Mouse (Mus musculus) MEL (cell line): ENCODE measurements around the gene Syt3. TPM values are rescaled to one million over a fixed set of nuclear protein-coding genes. Genes with fewer than 3 reads are reported as not detected.

Experiments
- DNase-seq: peaks from one replicate; pipeline ENCODE4 v3.0.0; 2011; ENCODE audit warnings: low read depth, low spot score
- H3K27ac ChIP-seq: 2 replicates; pipeline ENCODE4 v1.5.1; 2012; ENCODE audit warnings: low read depth, mild to moderate bottlenecking, control low read depth, low read length, moderate library complexity; ENCODE audit not compliant: control insufficient read depth
- H3K27me3 ChIP-seq, 2 experiments: fragments of 150-350 bp in 1 of 2; sonication (generic) in 1 of 2; 2 replicates each; pipeline ENCODE4 v1.6.1; 2012; ENCODE audit warnings: low read length in 2 of 2, mild to moderate bottlenecking in 2 of 2, improper control_type of control experiment in 1 of 2, moderate library complexity in 1 of 2; ENCODE audit not compliant: insufficient read depth in 2 of 2, control insufficient read depth in 1 of 2
- H3K36me3 ChIP-seq, 2 experiments: 2 replicates each; pipeline ENCODE4 v1.6.1; 2012 to 2014; ENCODE audit warnings: low read length in 2 of 2, improper control_type of control experiment in 1 of 2, inconsistent platforms in 1 of 2, mild to moderate bottlenecking in 1 of 2; ENCODE audit not compliant: insufficient read depth in 2 of 2, control insufficient read depth in 1 of 2
- H3K4me1 ChIP-seq, 2 experiments: fragments of 150-350 bp in 1 of 2; sonication (generic) in 1 of 2; 2 replicates each; pipeline ENCODE4 v1.6.1; 2012; ENCODE audit warnings: low read length in 2 of 2, improper control_type of control experiment in 1 of 2, mild to moderate bottlenecking in 1 of 2; ENCODE audit not compliant: insufficient read depth in 2 of 2, control insufficient read depth in 1 of 2
- H3K4me3 ChIP-seq, 2 experiments: fragments of 150-350 bp in 1 of 2; sonication (generic) in 1 of 2; 2 replicates each; pipeline ENCODE4 v1.5.1; 2012; ENCODE audit warnings: low read depth in 2 of 2, low read length in 2 of 2, mild to moderate bottlenecking in 2 of 2, moderate library complexity in 2 of 2, control low read depth in 1 of 2, improper control_type of control experiment in 1 of 2; ENCODE audit not compliant: control insufficient read depth in 1 of 2, insufficient read depth in 1 of 2
- H3K79me2 ChIP-seq: 2 replicates; pipeline ENCODE4 v1.6.1; 2012; ENCODE audit warnings: mild to moderate bottlenecking, low read length, moderate library complexity; ENCODE audit not compliant: control insufficient read depth, poor library complexity, insufficient read depth
- H3K9ac ChIP-seq: 2 replicates; pipeline ENCODE4 v1.6.1; 2012; ENCODE audit warnings: low read depth, mild to moderate bottlenecking, control low read depth, low read length, moderate library complexity; ENCODE audit not compliant: control insufficient read depth, poor library complexity, severe bottlenecking
- H3K9me3 ChIP-seq: fragments of 150-350 bp; sonication (generic); replicated peaks from 2 replicates; pipeline ENCODE4 v1.6.1; 2012; ENCODE audit warnings: mild to moderate bottlenecking, low read length, improper control_type of control experiment, moderate library complexity; ENCODE audit not compliant: insufficient read depth
- CHD1 ChIP-seq: IDR thresholded peaks from 2 replicates; pipeline ENCODE4 v1.6.1; 2012; ENCODE audit warnings: low read depth, mild to moderate bottlenecking, inconsistent platforms, low read length, improper control_type of control experiment
- CHD2 ChIP-seq: IDR thresholded peaks from 2 replicates; pipeline ENCODE4 v1.6.1; 2011; ENCODE audit warnings: low read length, improper control_type of control experiment
- CTCF ChIP-seq, 3 experiments: IDR thresholded peaks in 2 of 3; conservative IDR thresholded peaks in 1 of 3; 2 replicates each; pipeline ENCODE4 v1.5.1; 2011 to 2012; ENCODE audit warnings: low read length in 3 of 3, low read depth in 2 of 3, mild to moderate bottlenecking in 2 of 3, improper control_type of control experiment in 1 of 3, inconsistent platforms in 1 of 3, mixed read lengths in 1 of 3, moderate library complexity in 1 of 3; ENCODE audit not compliant: control insufficient read depth in 1 of 3, insufficient read depth in 1 of 3, poor library complexity in 1 of 3, severe bottlenecking in 1 of 3
- E2F4 ChIP-seq: IDR thresholded peaks from 2 replicates; pipeline ENCODE4 v1.6.1; 2011; ENCODE audit warnings: low read depth, low read length, improper control_type of control experiment, borderline replicate concordance
- EP300 ChIP-seq, 2 experiments: IDR thresholded peaks; 2 replicates each; pipeline ENCODE4 v1.6.1; 2011; ENCODE audit warnings: improper control_type of control experiment in 2 of 2, low read length in 2 of 2, low read depth in 1 of 2, mild to moderate bottlenecking in 1 of 2
- GABPA ChIP-seq: IDR thresholded peaks from 2 replicates; pipeline ENCODE4 v1.6.1; 2012; ENCODE audit warnings: low read depth, mild to moderate bottlenecking, inconsistent platforms, low read length, improper control_type of control experiment, moderate library complexity
- HCFC1 ChIP-seq: IDR thresholded peaks from 2 replicates; pipeline ENCODE4 v1.6.1; 2012; ENCODE audit warnings: low read depth, mild to moderate bottlenecking, inconsistent platforms, low read length, improper control_type of control experiment, moderate library complexity
- MAFK ChIP-seq: IDR thresholded peaks from 2 replicates; pipeline ENCODE4 v1.6.1; 2011; ENCODE audit warnings: low read depth, mild to moderate bottlenecking, low read length, improper control_type of control experiment, borderline replicate concordance
- MYC ChIP-seq: IDR thresholded peaks from 2 replicates; pipeline ENCODE4 v1.6.1; 2011; ENCODE audit warnings: low read depth, mild to moderate bottlenecking, low read length, improper control_type of control experiment, moderate library complexity
- NELFE ChIP-seq: IDR thresholded peaks from 2 replicates; pipeline ENCODE4 v1.6.1; 2011; ENCODE audit warnings: low read depth, low read length, improper control_type of control experiment
- POLR2A ChIP-seq, 2 experiments: IDR thresholded peaks; 2 replicates each; pipeline ENCODE4 v1.6.1; 2011 to 2012; ENCODE audit warnings: low read length in 2 of 2, mild to moderate bottlenecking in 2 of 2, control low read depth in 1 of 2, improper control_type of control experiment in 1 of 2, low read depth in 1 of 2, moderate library complexity in 1 of 2; ENCODE audit not compliant: control insufficient read depth in 1 of 2, insufficient read depth in 1 of 2, poor library complexity in 1 of 2
- RAD21 ChIP-seq: IDR thresholded peaks from 2 replicates; pipeline ENCODE4 v1.6.1; 2011; ENCODE audit warnings: mild to moderate bottlenecking, low read depth, low read length, improper control_type of control experiment
- RCOR1 ChIP-seq: IDR thresholded peaks from 2 replicates; pipeline ENCODE4 v1.6.1; 2012; ENCODE audit warnings: low read depth, mild to moderate bottlenecking, inconsistent platforms, low read length, improper control_type of control experiment
- SMC3 ChIP-seq: IDR thresholded peaks from 2 replicates; pipeline ENCODE4 v1.6.1; 2011; ENCODE audit warnings: low read depth, low read length, improper control_type of control experiment
- TBP ChIP-seq: IDR thresholded peaks from 2 replicates; pipeline ENCODE4 v1.8.0; 2011; ENCODE audit warnings: low read depth, low read length, improper control_type of control experiment
- USF1 ChIP-seq: IDR thresholded peaks from 2 replicates; pipeline ENCODE4 v1.6.1; 2014; ENCODE audit warnings: low read depth, mild to moderate bottlenecking, inconsistent platforms, low read length, improper control_type of control experiment, moderate library complexity
- ZC3H11A ChIP-seq: IDR thresholded peaks from 2 replicates; pipeline ENCODE4 v1.6.1; 2012; ENCODE audit warnings: low read depth, mild to moderate bottlenecking, inconsistent platforms, low read length, improper control_type of control experiment
- ZMIZ1 ChIP-seq: IDR thresholded peaks from 2 replicates; pipeline ENCODE4 v1.6.1; 2012; ENCODE audit warnings: low read depth, mild to moderate bottlenecking, inconsistent platforms, low read length, improper control_type of control experiment, moderate library complexity
- ZNF384 ChIP-seq: IDR thresholded peaks from 2 replicates; pipeline ENCODE4 v1.6.1; 2012; ENCODE audit warnings: low read depth, mild to moderate bottlenecking, inconsistent platforms, low read length, improper control_type of control experiment
- polyA plus RNA-seq, 2 experiments: library from polyadenylated mRNA; stranded (reverse) in 1 of 2; unstranded in 1 of 2; fragments of >175 nt in 1 of 2; fragments of >200 nt in 1 of 2; gene quantifications; 2 replicates each; pipeline versions ENCODE4 v1.2.1 to v1.2.4; 2012; ENCODE audit warnings: low replicate concordance in 2 of 2, low read depth in 1 of 2; ENCODE audit not compliant: insufficient read length in 2 of 2, insufficient read depth in 1 of 2, missing spikeins in 1 of 2
- total RNA-seq: library from RNA; depleted of rRNA; stranded (reverse); fragments of 300-350 nt; gene quantifications from 2 replicates; pipeline ENCODE4 v1.2.3, GENCODE M21; 2012

Syt3 gene
- total and polyA plus RNA-seq, 3 experiments, result 0.08 to 0.56 TPM; not detected in 1

- no peaks in the 10 kb centered on the region; a peak in 2 of 4 replicates for H3K27me3 ChIP-seq
- H3K79me2 ChIP-seq, result no peaks in the 10 kb centered on the region
- TF ChIP-seq HCFC1 (no peak), ZNF384 (no peak), CTCF (IDR thresholded peaks at IDR 0.05 in 2 of 3, conservative IDR thresholded peaks at IDR 0.05 in 1 of 3; ENCODE audit: control insufficient read depth in 1 of 3, insufficient read depth in 1 of 3, low read depth in 2 of 3, low read length in 3 of 3, poor library complexity in 1 of 3, severe bottlenecking in 1 of 3) (peak in 1 of 3 experiments; percentile 23; a peak in 1 of 6 replicates), CHD1 (no peak), SMC3 (peak; percentile 13; the same call in 1 of the 2 replicates), NELFE (no peak)
- H3K27ac ChIP-seq, result no peak overlapping the region
- H3K4me3 ChIP-seq, result no peak overlapping the region
- H3K9ac ChIP-seq, result no peak overlapping the region
- 0 out of 4 replicates have a peak, but pooled peaks cover 0 to 2% of the 10 kb centered on the region in 2 experiments for H3K36me3 ChIP-seq
- H3K4me1 ChIP-seq, result no peaks in the 10 kb centered on the region
- no peaks in the 10 kb centered on the region for H3K9me3 ChIP-seq
- no peak for DNase-seq
These were observed 52.4 kb downstream of the Syt3 start for GRCm38 (mm10) chr7:44436267-44436666.

GRCm38 (mm10) chr7:44437188-44437587 is 53.3 kb downstream of the Syt3 start:
- no peak overlapping the region for H3K27ac ChIP-seq
- DNase-seq, result no peak
- H3K4me1 ChIP-seq, result no peaks in the 10 kb centered on the region
- H3K4me3 ChIP-seq, result no peak overlapping the region
- TF ChIP-seq USF1, result no peak
- no peak for TF ChIP-seq MYC
- TF ChIP-seq GABPA, result no peak
- no peak for TF ChIP-seq CTCF (IDR thresholded peaks at IDR 0.05 in 2 of 3, conservative IDR thresholded peaks at IDR 0.05 in 1 of 3; ENCODE audit: control insufficient read depth in 1 of 3, insufficient read depth in 1 of 3, low read depth in 2 of 3, low read length in 3 of 3, poor library complexity in 1 of 3, severe bottlenecking in 1 of 3)
- no peak for TF ChIP-seq E2F4
- no peak for TF ChIP-seq POLR2A (IDR thresholded peaks at IDR 0.05; ENCODE audit: control insufficient read depth in 1 of 2, insufficient read depth in 1 of 2, low read depth in 1 of 2, low read length in 2 of 2, poor library complexity in 1 of 2)
- no peak for TF ChIP-seq ZMIZ1
- H3K36me3 ChIP-seq, result 0 out of 4 replicates have a peak, but pooled peaks cover 0 to 2% of the 10 kb centered on the region in 2 experiments
- no peaks in the 10 kb centered on the region for H3K9me3 ChIP-seq
- H3K27me3 ChIP-seq, result peaks cover 0 to 1% of the 10 kb centered on the region in 2 experiments; a peak in 3 of 4 replicates
- no peak overlapping the region for H3K9ac ChIP-seq
- no peaks in the 10 kb centered on the region for H3K79me2 ChIP-seq

GRCm38 (mm10) chr7:44437933-44438332 is 54.0 kb downstream of the Syt3 start:
- H3K9me3 ChIP-seq, result no peaks in the 10 kb centered on the region
- DNase-seq, result no peak
- no peak overlapping the region for H3K27ac ChIP-seq
- H3K36me3 ChIP-seq, result 0 out of 4 replicates have a peak, but pooled peaks cover 0 to 2% of the 10 kb centered on the region in 2 experiments
- H3K27me3 ChIP-seq, result peaks cover 0 to 1% of the 10 kb centered on the region in 2 experiments; a peak in 3 of 4 replicates
- H3K4me3 ChIP-seq, result no peak overlapping the region
- no peak overlapping the region for H3K9ac ChIP-seq
- H3K79me2 ChIP-seq, result no peaks in the 10 kb centered on the region
- TF ChIP-seq ZC3H11A (no peak), MAFK (no peak), GABPA (no peak), TBP (no peak), RCOR1 (no peak), RAD21 (no peak), USF1 (no peak), MYC (no peak), CTCF (IDR thresholded peaks at IDR 0.05 in 2 of 3, conservative IDR thresholded peaks at IDR 0.05 in 1 of 3; ENCODE audit: control insufficient read depth in 1 of 3, insufficient read depth in 1 of 3, low read depth in 2 of 3, low read length in 3 of 3, poor library complexity in 1 of 3, severe bottlenecking in 1 of 3) (no peak), EP300 (IDR thresholded peaks at IDR 0.05; ENCODE audit: low read depth in 1 of 2, low read length in 2 of 2) (no peak), POLR2A (IDR thresholded peaks at IDR 0.05; ENCODE audit: control insufficient read depth in 1 of 2, insufficient read depth in 1 of 2, low read depth in 1 of 2, low read length in 2 of 2, poor library complexity in 1 of 2) (no peak), NELFE (no peak), CHD2 (no peak)
- no peaks in the 10 kb centered on the region for H3K4me1 ChIP-seq
